Mouse (Mus musculus) G1E (cell line): ENCODE measurements around the gene Mael. TPM values are rescaled to one million over a fixed set of nuclear protein-coding genes. Genes with fewer than 3 reads are reported as not detected.

ENCODE experiments used
- ATAC-seq: 2 replicates; pipeline ENCODE4 v1.8.0; 2016; ENCODE audit warnings: mild to moderate bottlenecking; ENCODE audit not compliant: insufficient number of reproducible peaks, poor library complexity, low FRiP score, severe bottlenecking; ENCODE audit errors: extremely low read depth
- DNase-seq: peaks from one replicate; pipeline ENCODE4 v3.0.0; 2012; ENCODE audit warnings: low spot score
- H3K27me3 ChIP-seq: 2 replicates; pipeline ENCODE4 v1.6.1; 2012; ENCODE audit warnings: mild to moderate bottlenecking, low read length, inconsistent platforms; ENCODE audit not compliant: insufficient read depth
- H3K36me3 ChIP-seq: replicated peaks from 2 replicates; pipeline ENCODE3; 2012; ENCODE audit warnings: mild to moderate bottlenecking, inconsistent platforms
- H3K4me1 ChIP-seq: 2 replicates; pipeline ENCODE4 v1.6.1; 2012; ENCODE audit warnings: low read depth, low read length, inconsistent platforms, mixed read lengths; ENCODE audit not compliant: insufficient read depth
- H3K4me3 ChIP-seq: 2 replicates; pipeline ENCODE4 v1.5.1; 2012; ENCODE audit warnings: low read depth, mild to moderate bottlenecking, inconsistent platforms, low read length, moderate library complexity, mixed read lengths
- H3K9me3 ChIP-seq: replicated peaks from 2 replicates; pipeline ENCODE4 v1.6.1; 2012; ENCODE audit warnings: inconsistent platforms
- CTCF ChIP-seq: IDR thresholded peaks from 2 replicates; pipeline ENCODE4 v1.5.1; 2012; ENCODE audit warnings: low read depth, low read length, inconsistent platforms, mixed read lengths
- GATA1 ChIP-seq: IDR thresholded peaks from 2 replicates; pipeline ENCODE4 v1.6.1; 2012; ENCODE audit warnings: borderline replicate concordance, low read length, inconsistent platforms, mixed read lengths
- GATA2 ChIP-seq: IDR thresholded peaks from 2 replicates; pipeline ENCODE4 v1.6.1; 2012; ENCODE audit warnings: low read depth, low read length, inconsistent platforms, borderline replicate concordance
- POLR2AphosphoS5 ChIP-seq: IDR thresholded peaks from 2 replicates; pipeline ENCODE4 v1.6.1; 2012; ENCODE audit warnings: low read depth, low read length, inconsistent platforms; ENCODE audit not compliant: insufficient replicate concordance
- TAL1 ChIP-seq: conservative IDR thresholded peaks from 2 replicates; pipeline ENCODE4 v1.6.1; 2012; ENCODE audit warnings: low read depth, low read length, inconsistent platforms, mixed read lengths
- polyA plus RNA-seq: library from polyadenylated mRNA; stranded (reverse); fragments of >175 nt; gene quantifications from 2 replicates; pipeline ENCODE4 v1.2.3, GENCODE M21; 2012
- total RNA-seq, 2 experiments: library from RNA; stranded (forward) in 1 of 2; stranded (reverse) in 1 of 2; fragments of 200-1000 nt in 1 of 2; fragments of >200 nt in 1 of 2; fragmentation: Nextera tagmentation in 1 of 2; gene quantifications; 2 replicates each; pipeline ENCODE4 v1.2.3; 2014 to 2017

Mael gene
- total and polyA plus RNA-seq, 3 experiments: 0.16 TPM; not detected in 2

DNA sequence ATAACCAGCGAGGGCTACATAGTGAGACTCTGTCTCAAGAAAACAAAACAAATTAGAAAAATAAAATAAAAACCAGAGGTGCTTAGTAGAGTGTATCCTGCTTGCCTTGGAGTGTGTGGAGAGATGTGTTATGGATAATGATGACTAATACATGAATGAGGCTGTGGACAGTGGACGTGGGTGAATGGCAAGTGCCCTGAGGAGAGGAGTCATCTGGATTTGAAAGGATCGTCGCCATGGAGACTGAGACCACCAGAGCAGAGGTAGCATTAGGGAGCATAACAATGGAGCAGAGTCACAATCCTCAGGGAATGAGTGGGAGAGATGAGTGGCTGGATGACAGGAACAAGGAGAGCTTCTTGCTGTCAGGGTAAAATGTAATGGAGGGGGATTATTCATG is 48.7 kb downstream of the Mael start:
- no peaks in the 10 kb centered on the region for H3K36me3 ChIP-seq
- DNase-seq: no peak
- ATAC-seq: no peak

GRCm38 (mm10) chr1:166185357-166185756 is 53.2 kb downstream of the Mael start:
- ATAC-seq (no peak), DNase-seq (no peak)
- TF ChIP-seq GATA2 (no peak), TAL1 (no peak), CTCF (no peak), POLR2AphosphoS5 (no peak), GATA1 (no peak)
- Histone ChIP-seq H3K27me3 (peaks cover 9% of the 10 kb centered on the region; the same call in 1 of the 2 replicates), H3K9me3 (no peaks in the 10 kb centered on the region), H3K4me1 (no peaks in the 10 kb centered on the region), H3K36me3 (no peaks in the 10 kb centered on the region), H3K4me3 (no peak overlapping the region)

More for the DNA sequence above, 48.7 kb downstream of the Mael start:
- TF ChIP-seq POLR2AphosphoS5: no peak
- no peak for TF ChIP-seq TAL1
- TF ChIP-seq GATA2: no peak
- no peak for TF ChIP-seq GATA1
- TF ChIP-seq CTCF: no peak
- peaks cover 5% of the 10 kb centered on the region; the same call in 1 of the 2 replicates for H3K27me3 ChIP-seq
- H3K4me3 ChIP-seq: no peak overlapping the region
- no peaks in the 10 kb centered on the region for H3K9me3 ChIP-seq
- no peaks in the 10 kb centered on the region for H3K4me1 ChIP-seq

DNA sequence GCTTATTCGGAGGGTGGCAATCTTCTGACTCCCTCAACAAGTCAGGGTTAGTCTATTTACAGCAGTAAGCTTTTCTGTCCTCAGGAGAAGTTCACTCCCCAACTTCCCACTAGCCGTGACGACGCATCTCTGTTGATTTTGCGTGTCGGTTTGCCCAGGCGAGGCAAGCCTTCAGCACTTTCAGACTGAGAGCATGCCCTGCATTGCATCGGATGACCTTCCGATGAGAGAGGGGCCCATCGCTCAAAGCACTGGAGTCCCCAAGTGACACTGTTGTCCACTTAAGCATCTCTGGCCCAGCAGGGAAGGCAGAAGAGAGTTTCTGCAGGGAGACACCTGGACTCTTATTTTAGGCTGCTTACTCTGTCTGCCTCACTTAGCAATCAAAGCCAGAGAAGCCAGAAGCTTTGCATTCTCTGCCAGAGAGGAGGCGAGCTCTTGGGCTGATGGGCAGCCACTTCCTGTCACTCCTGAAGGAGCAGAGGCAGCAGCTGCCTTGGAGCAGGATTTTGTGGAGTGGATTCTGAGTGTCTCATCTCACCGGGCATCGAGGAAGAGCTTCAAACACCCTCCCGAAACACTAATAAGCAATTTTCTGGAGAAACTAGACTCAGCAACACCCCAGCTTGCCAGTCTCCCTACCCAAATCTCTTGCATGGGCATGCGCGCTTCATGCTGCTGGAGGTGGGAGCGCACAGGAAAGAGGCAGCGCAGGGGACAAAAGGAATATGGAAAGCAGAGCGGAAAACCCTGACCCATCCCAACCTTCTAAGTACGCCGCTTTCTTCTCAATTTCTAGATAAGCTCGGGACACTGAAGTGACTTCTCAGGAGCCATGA is 53.9 kb downstream of the Mael start:
- no peaks in the 10 kb centered on the region for H3K9me3 ChIP-seq
- H3K4me3 ChIP-seq: no peak overlapping the region
- TF ChIP-seq GATA1: no peak
- TF ChIP-seq POLR2AphosphoS5: no peak
- TF ChIP-seq TAL1: no peak
- TF ChIP-seq GATA2: no peak
- no peak for TF ChIP-seq CTCF
- H3K27me3 ChIP-seq: peaks cover 9% of the 10 kb centered on the region; the same call in 1 of the 2 replicates
- no peaks in the 10 kb centered on the region for H3K4me1 ChIP-seq
- ATAC-seq (no peak), DNase-seq (no peak)
- H3K36me3 ChIP-seq: no peaks in the 10 kb centered on the region

GRCm38 (mm10) chr1:166182952-166183627 is 55.5 kb downstream of the Mael start:
- Histone ChIP-seq H3K9me3 (no peaks in the 10 kb centered on the region), H3K27me3 (peaks cover 9% of the 10 kb centered on the region; the same call in 1 of the 2 replicates), H3K36me3 (no peaks in the 10 kb centered on the region), H3K4me3 (no peak overlapping the region), H3K4me1 (no peaks in the 10 kb centered on the region)
- DNase-seq: no peak
- no peak for TF ChIP-seq POLR2AphosphoS5
- no peak for ATAC-seq

DNA sequence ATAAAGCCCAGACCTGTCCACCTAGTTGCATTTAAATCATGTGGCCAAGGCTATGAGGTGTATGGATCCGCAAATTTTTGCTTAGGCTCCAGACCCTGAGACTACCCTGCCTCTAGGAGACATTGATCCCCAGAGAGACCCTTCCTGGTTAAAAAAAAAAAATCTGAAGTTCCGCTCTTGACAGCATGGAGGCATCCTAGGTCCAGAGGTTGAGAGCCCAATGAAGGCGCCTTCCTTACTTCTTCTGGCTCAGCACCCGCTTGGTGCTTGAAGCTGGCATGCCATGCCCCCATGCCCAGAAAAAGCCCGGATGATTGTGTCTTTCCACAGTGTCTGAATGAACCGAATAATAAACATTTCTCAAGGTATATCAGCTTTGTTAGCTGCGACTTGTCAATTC is 57.0 kb downstream of the Mael start:
- ATAC-seq (no peak), DNase-seq (no peak)
- Histone ChIP-seq H3K4me3 (no peak overlapping the region), H3K36me3 (no peaks in the 10 kb centered on the region), H3K27me3 (peaks cover 5% of the 10 kb centered on the region; the same call in 1 of the 2 replicates), H3K4me1 (no peaks in the 10 kb centered on the region), H3K9me3 (no peaks in the 10 kb centered on the region)
- no peak for TF ChIP-seq POLR2AphosphoS5
- TF ChIP-seq CTCF: no peak
- TF ChIP-seq GATA1: no peak
- no peak for TF ChIP-seq GATA2
- no peak for TF ChIP-seq TAL1

GRCm38 (mm10) chr1:166173621-166174020 is 64.9 kb downstream of the Mael start:
- Histone ChIP-seq H3K4me3 (no peak overlapping the region), H3K9me3 (no peaks in the 10 kb centered on the region), H3K27me3 (peaks cover 11% of the 10 kb centered on the region; the same call in 1 of the 2 replicates), H3K36me3 (no peaks in the 10 kb centered on the region), H3K4me1 (no peaks in the 10 kb centered on the region)
- ATAC-seq: no peak
- no peak for TF ChIP-seq GATA1
- no peak for TF ChIP-seq CTCF
- no peak for TF ChIP-seq POLR2AphosphoS5
- no peak for DNase-seq

GRCm38 (mm10) chr1:166172992-166173391 is 65.6 kb downstream of the Mael start:
- Histone ChIP-seq H3K4me3 (no peak overlapping the region), H3K4me1 (no peaks in the 10 kb centered on the region), H3K27me3 (peaks cover 11% of the 10 kb centered on the region; the same call in 1 of the 2 replicates), H3K36me3 (no peaks in the 10 kb centered on the region), H3K9me3 (no peaks in the 10 kb centered on the region)
- DNase-seq (no peak), ATAC-seq (no peak)
- TF ChIP-seq GATA2: no peak
- no peak for TF ChIP-seq POLR2AphosphoS5
- no peak for TF ChIP-seq GATA1
- no peak for TF ChIP-seq TAL1
- no peak for TF ChIP-seq CTCF
